Mouse (Mus musculus) hindbrain, embryonic 16.5 days (tissue): ENCODE measurements around the gene Gorasp2. TPM values are rescaled to one million over a fixed set of nuclear protein-coding genes. Genes with fewer than 3 reads are reported as not detected.

ENCODE experiments used
- ATAC-seq: fragments of 200-750 bp; cut with Nextera tagmentation; 2 replicates; pipeline ENCODE4 v1.8.0; 2017; ENCODE audit warnings: moderate TSS enrichment, moderate library complexity
- H3K27ac ChIP-seq: fragments of 300-500 bp; sonication (generic); 2 replicates; pipeline ENCODE4 v1.5.1; 2014; ENCODE audit warnings: low read depth, mild to moderate bottlenecking, control low read depth, low read length, moderate library complexity
- H3K27me3 ChIP-seq: fragments of 300-500 bp; sonication (generic); replicated peaks from 2 replicates; pipeline ENCODE4 v1.6.1; 2014; ENCODE audit warnings: low read length; ENCODE audit not compliant: control insufficient read depth, insufficient read depth
- H3K36me3 ChIP-seq: fragments of 300-500 bp; sonication (generic); 2 replicates; pipeline ENCODE4 v1.6.1; 2014; ENCODE audit warnings: mild to moderate bottlenecking, low read length, moderate library complexity, mixed read lengths; ENCODE audit not compliant: control insufficient read depth, insufficient read depth
- H3K4me1 ChIP-seq: fragments of 300-500 bp; sonication (generic); 2 replicates; pipeline ENCODE4 v1.6.1; 2014; ENCODE audit warnings: low read depth, low read length; ENCODE audit not compliant: control insufficient read depth, insufficient read depth
- H3K4me2 ChIP-seq: fragments of 300-500 bp; sonication (generic); 2 replicates; pipeline ENCODE4 v1.6.1; 2014; ENCODE audit warnings: mild to moderate bottlenecking, low read length, control low read depth, moderate library complexity
- H3K4me3 ChIP-seq: fragments of 300-500 bp; sonication (generic); 2 replicates; pipeline ENCODE4 v1.5.1; 2014; ENCODE audit warnings: mild to moderate bottlenecking, low read length, control low read depth, moderate library complexity
- H3K9ac ChIP-seq: fragments of 300-500 bp; sonication (generic); 2 replicates; pipeline ENCODE4 v1.6.1; 2014; ENCODE audit warnings: low read depth, mild to moderate bottlenecking, control low read depth, low read length, moderate library complexity
- H3K9me3 ChIP-seq: fragments of 300-500 bp; sonication (generic); 2 replicates; pipeline ENCODE4 v1.6.1; 2014; ENCODE audit warnings: mild to moderate bottlenecking, low read length, moderate library complexity; ENCODE audit not compliant: control insufficient read depth
- WGBS: fragments of 180-500 bp; shearing (Covaris S2); extraction: QIAGEN DNeasy Blood & Tissue Kit; methylation state at CpG from one replicate; pipeline ENCODE4 v1.1.7; 2014; 5-methylcytosine and 5-hydroxymethylcytosine counted together
- polyA plus RNA-seq: library from polyadenylated mRNA; unstranded; fragments of >200 nt; fragmentation: Nextera tagmentation; extraction: Ambion mirVana; gene quantifications from 2 replicates; pipeline ENCODE4 v1.2.1, GENCODE M21; 2015

Gene Gorasp2
- polyA plus RNA-seq, 1 experiment from 2014 or later, result 141 TPM

GRCm38 (mm10) chr2:70751655-70752054 is 90.3 kb downstream of the Gorasp2 start:
- no peak for ATAC-seq
- no peak overlapping the region for H3K9ac ChIP-seq
- H3K4me2 ChIP-seq, result no peak overlapping the region
- H3K4me3 ChIP-seq, result no peak overlapping the region
- H3K4me1 ChIP-seq, result no peaks in the 10 kb centered on the region
- H3K9me3 ChIP-seq, result no peaks in the 10 kb centered on the region
- H3K27ac ChIP-seq, result no peak overlapping the region
- H3K27me3 ChIP-seq, result no peaks in the 10 kb centered on the region
- 94% methylated on average over 2 of the region's 2 CpGs for WGBS
- no peaks in the 10 kb centered on the region; the same call in 1 of the 2 replicates for H3K36me3 ChIP-seq

DNA sequence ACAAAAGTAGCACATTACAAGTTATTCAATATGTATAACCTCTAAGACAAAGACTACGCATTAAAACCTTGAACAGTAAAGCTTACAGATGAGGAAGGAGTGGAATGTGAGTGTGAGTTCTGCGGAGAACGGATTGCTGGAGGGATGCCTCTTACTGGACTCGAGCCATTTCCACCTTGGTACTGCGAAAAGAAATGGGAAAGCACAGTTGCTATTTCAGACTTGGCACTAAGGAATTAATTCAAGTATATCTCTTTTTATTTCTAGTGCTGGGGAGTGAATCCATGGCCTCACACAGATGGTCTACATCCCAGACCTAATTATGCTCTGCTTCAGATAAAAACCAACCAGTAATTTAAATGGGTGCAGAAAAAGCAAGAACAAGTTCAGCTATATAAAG is 90.8 kb downstream of the Gorasp2 start:
- Histone ChIP-seq H3K27me3 (no peaks in the 10 kb centered on the region), H3K4me1 (no peaks in the 10 kb centered on the region), H3K36me3 (no peaks in the 10 kb centered on the region; the same call in 1 of the 2 replicates), H3K9me3 (no peaks in the 10 kb centered on the region), H3K27ac (no peak overlapping the region), H3K4me3 (no peak overlapping the region), H3K4me2 (no peak overlapping the region), H3K9ac (no peak overlapping the region)
- 90% methylated on average over 5 of the region's 5 CpGs for WGBS
- ATAC-seq, result no peak

Other genes with a start within 250 kb of the Gorasp2 start
- gene Sp5, start 186.7 kb upstream of the Gorasp2 start, polyA plus RNA-seq, result 7.1 and 9.2 TPM in 2 replicates
- gene Erich2, start 152.8 kb upstream of the Gorasp2 start, polyA plus RNA-seq, result 3.1 and 4.0 TPM in 2 replicates
- 125 and 131 TPM in 2 replicates for gene Gad1, start 108.5 kb upstream of the Gorasp2 start, polyA plus RNA-seq
- gene Gm26558, start 532 bp downstream of the Gorasp2 start, polyA plus RNA-seq, result 3.3 TPM in 2 replicates
- gene Tlk1, start 164.2 kb downstream of the Gorasp2 start, polyA plus RNA-seq, result 17.7 TPM in 2 replicates